Mouse (Mus musculus) liver, embryonic 12.5 days (tissue): ENCODE measurements at regions not wholly inside any gene's neighbourhood (a gene's known extent, or its start where the extent isn't known, plus 50 kb on each side); places are given as distances from the start of the nearest gene placed in this dataset.

Experiments used
- ATAC-seq: fragments of 200-750 bp; cut with Nextera tagmentation; 2 replicates; pipeline ENCODE4 v1.8.0; 2017; ENCODE audit warnings: moderate number of reproducible peaks, mild to moderate bottlenecking, moderate library complexity
- H3K27ac ChIP-seq: fragments of 300-500 bp; sonication (generic); 2 replicates; pipeline ENCODE4 v1.5.1; 2016; ENCODE audit warnings: mild to moderate bottlenecking
- H3K27me3 ChIP-seq: fragments of 300-500 bp; sonication (generic); replicated peaks from 2 replicates; pipeline ENCODE4 v1.6.1; 2016; ENCODE audit warnings: mild to moderate bottlenecking, moderate library complexity
- H3K36me3 ChIP-seq: fragments of 300-500 bp; sonication (generic); 2 replicates; pipeline ENCODE4 v1.6.1; 2016; ENCODE audit warnings: mild to moderate bottlenecking, moderate library complexity
- H3K4me1 ChIP-seq: fragments of 300-500 bp; sonication (generic); 2 replicates; pipeline ENCODE4 v1.6.1; 2016
- H3K4me2 ChIP-seq: fragments of 300-500 bp; sonication (generic); 2 replicates; pipeline ENCODE4 v1.6.1; 2016; ENCODE audit warnings: mild to moderate bottlenecking, moderate library complexity
- H3K4me3 ChIP-seq: fragments of 300-500 bp; sonication (generic); 2 replicates; pipeline ENCODE4 v1.5.1; 2016; ENCODE audit warnings: mild to moderate bottlenecking, moderate library complexity
- H3K9ac ChIP-seq: fragments of 300-500 bp; sonication (generic); 2 replicates; pipeline ENCODE4 v1.6.1; 2016; ENCODE audit warnings: mild to moderate bottlenecking, moderate library complexity
- H3K9me3 ChIP-seq: fragments of 300-500 bp; sonication (generic); replicated peaks from 2 replicates; pipeline ENCODE4 v1.6.1; 2016; ENCODE audit warnings: mild to moderate bottlenecking, moderate library complexity
- WGBS: fragments of 180-500 bp; shearing (Covaris S2); methylation state at CpG from one replicate; pipeline ENCODE4 v1.1.7; 2016; ENCODE audit not compliant: insufficient replicate concordance; 5-methylcytosine and 5-hydroxymethylcytosine counted together

DNA sequence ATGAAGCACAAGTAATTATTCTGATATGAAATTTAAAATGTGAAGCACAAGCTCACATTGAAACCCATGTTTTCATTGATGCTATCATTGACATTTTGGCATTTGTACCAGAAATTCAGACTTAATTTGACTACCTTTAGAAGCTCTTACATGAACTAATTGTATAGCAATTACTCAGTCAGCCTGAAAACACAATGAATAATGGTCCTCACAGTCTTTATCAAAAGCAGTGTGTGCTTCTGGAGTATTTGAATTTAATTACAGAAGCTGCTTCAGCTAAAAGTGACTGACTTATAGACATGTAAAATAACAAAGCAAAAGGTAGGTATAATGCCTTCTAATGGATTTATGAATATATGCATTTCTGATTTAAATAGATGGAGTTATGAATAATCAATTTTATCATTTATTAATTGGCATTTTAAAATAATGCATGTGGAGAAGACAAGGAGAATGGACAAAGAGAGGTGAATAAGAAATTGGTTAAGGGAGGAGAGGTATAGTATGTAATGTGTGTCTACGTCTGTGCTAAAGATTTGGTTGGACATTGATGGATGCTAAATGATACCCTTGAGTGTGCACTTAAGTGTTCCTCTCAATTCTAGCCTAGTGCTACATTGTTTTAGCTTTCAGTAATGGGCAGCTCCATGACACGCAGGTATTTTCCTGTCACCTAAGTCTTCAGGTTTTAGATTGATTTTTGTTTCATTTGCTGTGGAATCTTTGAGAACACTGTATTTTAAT, 803.2 kb upstream of the Frg1 start:
- Histone ChIP-seq H3K36me3 (no peaks in the 10 kb centered on the region), H3K4me2 (no peak overlapping the region), H3K4me3 (no peak overlapping the region), H3K4me1 (no peaks in the 10 kb centered on the region), H3K9ac (no peak overlapping the region), H3K27ac (no peak overlapping the region), H3K27me3 (no peaks in the 10 kb centered on the region), H3K9me3 (no peaks in the 10 kb centered on the region)
- 65% methylated on average over 2 of the region's 2 CpGs for WGBS
- no peak for ATAC-seq

DNA sequence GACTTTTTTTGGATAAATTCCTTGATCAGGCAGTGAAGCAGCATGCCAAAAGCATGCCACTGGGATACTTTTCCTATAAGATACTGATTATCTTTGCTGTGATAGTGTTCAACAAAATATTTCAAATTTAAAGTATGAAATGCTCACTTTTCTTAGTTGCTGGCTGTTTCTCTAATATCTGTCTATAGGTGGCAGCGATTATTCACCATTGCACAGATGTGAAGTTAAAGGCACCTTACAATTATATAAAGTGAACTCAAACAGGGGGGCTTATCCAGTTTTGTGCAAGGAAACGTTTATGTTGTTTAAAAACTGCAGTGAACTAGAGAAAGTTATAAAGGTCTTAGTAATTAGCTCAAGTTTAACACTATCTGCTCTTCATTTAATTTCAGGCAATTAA, 794.1 kb upstream of the Frg1 start:
- H3K9ac ChIP-seq: no peak overlapping the region
- no peaks in the 10 kb centered on the region for H3K27me3 ChIP-seq
- no peaks in the 10 kb centered on the region for H3K9me3 ChIP-seq
- ATAC-seq: no peak
- H3K36me3 ChIP-seq: no peaks in the 10 kb centered on the region
- no peak overlapping the region for H3K4me2 ChIP-seq
- WGBS: 37% methylated on average over 2 of the region's 2 CpGs
- no peak overlapping the region for H3K4me3 ChIP-seq
- H3K27ac ChIP-seq: no peak overlapping the region
- H3K4me1 ChIP-seq: no peaks in the 10 kb centered on the region

DNA sequence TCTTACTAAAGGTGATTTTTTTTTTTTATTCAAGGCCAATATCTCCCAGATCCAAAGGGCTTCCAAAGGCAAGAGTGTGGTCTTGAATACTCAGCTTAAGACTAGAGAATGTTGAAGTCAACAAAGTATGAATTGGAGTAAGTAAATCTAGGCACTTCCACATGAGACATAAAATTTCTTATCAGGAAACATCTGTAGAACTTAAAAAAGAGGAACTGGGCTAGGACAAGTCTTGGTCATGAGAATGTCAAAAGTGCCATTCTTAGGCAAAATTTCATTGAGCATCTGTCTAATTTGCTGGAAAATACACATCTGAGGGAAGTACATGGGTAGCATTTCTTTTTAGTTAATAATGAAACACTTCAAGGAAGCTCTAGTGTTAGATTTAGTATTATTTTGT, 793.1 kb upstream of the Frg1 start:
- Histone ChIP-seq H3K9me3 (no peaks in the 10 kb centered on the region), H3K4me1 (no peaks in the 10 kb centered on the region), H3K36me3 (no peaks in the 10 kb centered on the region), H3K4me2 (no peak overlapping the region), H3K9ac (no peak overlapping the region), H3K27ac (no peak overlapping the region), H3K27me3 (no peaks in the 10 kb centered on the region), H3K4me3 (no peak overlapping the region)
- no peak for ATAC-seq

DNA sequence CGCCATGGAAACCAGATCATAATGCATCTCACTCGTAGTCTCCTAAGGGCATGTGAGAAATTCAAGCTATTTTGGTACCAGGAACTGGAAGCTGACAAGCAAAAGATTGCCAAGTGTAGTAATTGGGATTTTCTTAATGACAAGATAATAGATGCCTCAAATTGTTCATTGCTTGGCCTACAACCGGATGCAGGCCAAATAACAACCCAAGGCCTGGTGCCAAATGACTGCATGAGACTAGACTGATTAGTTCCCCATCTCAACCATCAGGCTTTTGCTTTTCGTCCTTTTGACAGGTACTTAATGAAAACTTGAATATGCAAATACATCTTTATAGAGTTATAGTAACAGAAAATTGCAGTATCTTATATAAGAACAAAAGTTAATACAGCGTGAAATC, 780.4 kb upstream of the Frg1 start:
- no peak overlapping the region for H3K4me2 ChIP-seq
- H3K9ac ChIP-seq: no peak overlapping the region
- H3K27ac ChIP-seq: no peak overlapping the region
- no peaks in the 10 kb centered on the region for H3K36me3 ChIP-seq
- no peak overlapping the region for H3K4me3 ChIP-seq
- H3K4me1 ChIP-seq: no peaks in the 10 kb centered on the region
- H3K9me3 ChIP-seq: no peaks in the 10 kb centered on the region
- ATAC-seq: no peak
- no peaks in the 10 kb centered on the region for H3K27me3 ChIP-seq
- 57% methylated on average over 5 of the region's 5 CpGs for WGBS

DNA sequence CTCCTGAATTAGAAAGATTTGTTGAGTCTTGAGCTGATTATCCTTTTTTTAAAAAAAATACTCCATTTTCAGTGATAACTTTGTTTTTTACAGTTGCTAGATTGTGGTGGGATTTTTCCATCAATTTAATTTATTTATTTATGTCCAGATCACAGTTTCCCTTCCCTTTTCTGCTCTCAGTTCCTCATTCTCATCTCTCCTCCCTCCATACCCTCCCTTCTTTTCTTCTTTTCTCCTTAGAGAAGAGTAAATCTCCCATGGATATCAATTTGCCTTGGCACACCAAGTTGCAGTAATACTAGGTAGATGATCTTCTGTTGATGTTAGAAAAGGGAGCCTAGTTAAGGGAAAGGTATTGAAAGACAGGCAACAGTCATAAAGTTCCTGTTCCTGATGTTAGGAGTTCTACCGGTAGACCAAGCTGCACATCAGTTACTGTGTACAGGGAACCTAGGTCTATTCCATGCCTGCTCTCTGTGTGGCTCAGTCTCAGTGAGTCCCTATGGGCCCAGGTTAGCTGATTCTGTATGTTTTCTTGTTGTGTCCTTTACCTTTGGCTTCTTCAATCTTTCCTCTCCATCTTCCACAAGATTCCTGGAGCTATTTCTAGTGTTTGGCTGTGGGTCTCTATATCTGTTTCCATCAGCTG, 777.2 kb upstream of the Frg1 start:
- Histone ChIP-seq H3K4me3 (no peak overlapping the region), H3K27me3 (no peaks in the 10 kb centered on the region), H3K9ac (no peak overlapping the region), H3K4me2 (no peak overlapping the region), H3K36me3 (no peaks in the 10 kb centered on the region), H3K9me3 (no peaks in the 10 kb centered on the region), H3K4me1 (no peaks in the 10 kb centered on the region), H3K27ac (no peak overlapping the region)
- WGBS: 66% methylated on average over 1 of the region's 1 CpGs
- no peak for ATAC-seq

DNA sequence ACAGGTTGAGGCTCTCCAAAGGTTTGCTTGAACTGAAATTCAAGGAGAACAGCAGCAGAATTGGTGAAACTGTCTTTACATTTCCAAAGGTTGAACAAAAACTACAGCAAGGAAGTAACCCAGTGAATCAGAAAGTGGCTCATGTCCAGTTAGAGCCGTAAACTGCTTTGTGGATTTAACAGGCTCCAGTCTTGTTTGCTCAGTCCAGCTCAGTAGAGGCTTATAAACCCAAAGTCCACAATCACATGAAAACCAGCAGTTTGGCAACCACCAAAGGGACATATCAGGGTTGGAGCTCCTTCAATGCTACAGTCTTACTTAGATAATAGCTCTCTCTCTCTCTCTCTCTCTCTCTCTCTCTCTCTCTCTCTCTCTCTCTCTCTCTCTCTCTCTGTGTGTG, 770.2 kb upstream of the Frg1 start:
- Histone ChIP-seq H3K4me2 (no peak overlapping the region), H3K9ac (no peak overlapping the region), H3K27me3 (no peaks in the 10 kb centered on the region), H3K36me3 (no peaks in the 10 kb centered on the region), H3K27ac (no peak overlapping the region), H3K4me3 (no peak overlapping the region), H3K9me3 (no peaks in the 10 kb centered on the region), H3K4me1 (no peaks in the 10 kb centered on the region)
- WGBS: 83% methylated on average over 1 of the region's 1 CpGs
- ATAC-seq: peak; percentile 70; the same call in 1 of the 2 replicates

DNA sequence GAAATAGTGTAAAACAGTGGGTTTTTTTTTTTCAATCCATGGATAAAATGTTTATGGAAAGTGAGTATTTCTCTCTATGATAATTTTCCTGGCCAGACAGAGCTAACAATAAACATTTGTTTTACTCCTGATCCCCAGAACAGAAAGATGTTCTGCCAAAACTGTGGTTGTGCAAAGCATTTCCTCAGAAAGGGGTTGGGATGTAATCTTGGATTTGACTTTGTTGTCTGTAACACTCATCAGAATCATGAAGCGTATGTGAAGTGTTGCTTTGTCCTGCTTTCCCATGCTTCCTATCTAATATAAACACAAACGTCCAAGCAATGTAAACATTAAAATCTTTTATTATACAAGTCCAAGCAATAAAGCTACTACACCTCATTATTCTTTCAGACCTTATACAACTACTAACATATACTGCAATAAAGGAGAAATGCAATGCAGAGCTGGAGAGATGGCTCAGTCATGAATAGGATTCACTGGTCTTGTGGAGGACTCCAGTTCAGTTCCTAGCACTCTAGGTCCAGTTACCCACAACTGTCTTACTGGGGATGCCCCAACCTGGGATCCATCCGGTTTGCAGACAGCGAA, 766.5 kb upstream of the Frg1 start:
- H3K36me3 ChIP-seq: no peaks in the 10 kb centered on the region
- H3K4me3 ChIP-seq: no peak overlapping the region
- WGBS: 56% methylated on average over 4 of the region's 4 CpGs
- ATAC-seq: no peak
- H3K4me1 ChIP-seq: no peaks in the 10 kb centered on the region
- no peaks in the 10 kb centered on the region for H3K9me3 ChIP-seq
- no peaks in the 10 kb centered on the region for H3K27me3 ChIP-seq
- no peak overlapping the region for H3K4me2 ChIP-seq
- H3K27ac ChIP-seq: no peak overlapping the region
- no peak overlapping the region for H3K9ac ChIP-seq

DNA sequence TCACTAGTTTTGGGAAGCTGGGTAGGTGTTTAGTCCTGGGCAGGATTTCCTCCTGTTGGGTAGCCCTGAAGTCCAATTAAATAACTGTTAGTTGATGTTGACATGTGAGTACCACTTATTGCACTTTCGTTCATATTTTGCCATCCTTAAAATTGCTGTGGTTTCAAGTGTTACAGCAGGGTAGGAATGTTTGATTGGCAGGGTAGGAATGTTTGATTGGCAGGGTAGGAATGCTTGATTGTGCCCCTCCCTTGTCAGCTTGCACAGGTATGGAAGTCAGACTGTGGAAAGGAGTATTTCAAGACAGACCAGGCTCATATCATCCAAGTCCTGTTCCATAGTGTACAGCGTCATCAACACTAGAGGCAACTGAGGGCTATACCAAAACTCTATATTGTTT, 745.6 kb upstream of the Frg1 start:
- 66% methylated on average over 2 of the region's 2 CpGs for WGBS

DNA sequence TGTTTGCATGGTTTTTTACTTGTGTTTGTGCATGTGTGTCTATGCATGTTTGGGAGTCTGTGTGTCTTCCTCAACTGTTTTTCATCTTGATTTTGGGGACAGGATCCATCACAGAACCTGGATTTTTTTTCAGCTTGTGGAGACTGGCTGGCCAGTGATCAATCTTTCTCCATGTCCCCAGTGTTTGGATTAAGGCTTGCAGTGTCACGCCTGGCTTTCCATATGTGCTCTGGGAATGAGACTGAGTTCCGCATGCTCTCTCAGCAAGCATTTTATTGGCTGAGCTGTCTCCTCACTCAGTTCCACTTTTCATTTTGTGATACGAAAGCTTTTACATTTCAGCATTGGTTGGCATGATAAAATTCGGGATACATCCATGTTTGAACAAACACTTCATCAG, 740.1 kb upstream of the Frg1 start:
- no peak for ATAC-seq
- 64% methylated on average over 4 of the region's 4 CpGs for WGBS
- H3K36me3 ChIP-seq: no peaks in the 10 kb centered on the region
- H3K27ac ChIP-seq: no peak overlapping the region
- no peaks in the 10 kb centered on the region for H3K27me3 ChIP-seq
- H3K4me1 ChIP-seq: no peaks in the 10 kb centered on the region
- no peak overlapping the region for H3K4me2 ChIP-seq
- H3K9ac ChIP-seq: no peak overlapping the region
- no peak overlapping the region for H3K4me3 ChIP-seq
- no peaks in the 10 kb centered on the region for H3K9me3 ChIP-seq

More for the DNA sequence above, 745.6 kb upstream of the Frg1 start:
- H3K4me2 ChIP-seq: no peak overlapping the region
- no peaks in the 10 kb centered on the region for H3K4me1 ChIP-seq
- H3K4me3 ChIP-seq: no peak overlapping the region
- no peak overlapping the region for H3K27ac ChIP-seq
- no peaks in the 10 kb centered on the region for H3K27me3 ChIP-seq
- H3K9ac ChIP-seq: no peak overlapping the region
- ATAC-seq: no peak
- no peaks in the 10 kb centered on the region for H3K36me3 ChIP-seq
- H3K9me3 ChIP-seq: no peaks in the 10 kb centered on the region

DNA sequence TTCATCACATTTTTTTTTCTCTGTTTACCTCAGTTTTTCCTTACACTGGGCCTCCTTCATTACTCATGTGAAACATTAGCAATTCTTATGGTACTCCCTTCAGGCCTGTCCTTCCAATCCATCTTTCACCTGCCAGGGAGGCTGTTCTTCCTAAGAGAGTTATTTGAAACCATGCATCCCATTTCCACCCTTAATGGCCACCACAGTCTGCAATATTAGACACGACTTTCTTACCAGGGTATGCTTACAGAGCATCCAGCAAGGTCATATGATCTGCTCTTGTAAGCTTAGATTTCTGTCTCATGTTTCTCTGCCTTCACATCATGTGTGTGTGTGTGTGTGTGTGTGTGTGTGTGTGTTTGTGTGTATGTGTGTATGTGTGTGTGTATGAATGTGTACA, 739.7 kb upstream of the Frg1 start:
- Histone ChIP-seq H3K36me3 (no peaks in the 10 kb centered on the region), H3K4me2 (no peak overlapping the region), H3K9ac (no peak overlapping the region), H3K4me1 (no peaks in the 10 kb centered on the region), H3K27ac (no peak overlapping the region), H3K27me3 (no peaks in the 10 kb centered on the region), H3K9me3 (no peaks in the 10 kb centered on the region), H3K4me3 (no peak overlapping the region)
- ATAC-seq: no peak
- 33% methylated on average over 1 of the region's 1 CpGs for WGBS

DNA sequence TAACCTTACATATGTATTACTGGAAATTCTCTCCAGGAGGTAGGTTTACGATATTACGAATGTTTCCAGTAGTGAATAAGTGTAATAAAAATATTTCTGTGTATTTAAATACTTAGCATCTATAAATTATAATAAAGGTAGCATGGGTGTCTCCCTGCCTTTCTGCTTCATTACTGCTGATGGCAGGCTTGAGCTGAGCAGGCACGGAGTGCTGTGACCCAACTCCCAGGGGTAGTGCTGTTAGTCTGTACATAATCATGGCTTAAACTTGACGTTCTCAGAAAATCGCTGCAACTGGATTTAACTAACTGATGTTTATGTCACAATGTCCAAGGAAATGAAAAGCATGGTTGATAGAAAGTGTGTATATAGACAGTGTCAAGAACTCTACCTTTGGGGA, 727.8 kb upstream of the Frg1 start:
- Histone ChIP-seq H3K9ac (no peak overlapping the region), H3K4me1 (no peaks in the 10 kb centered on the region), H3K36me3 (no peaks in the 10 kb centered on the region), H3K27me3 (no peaks in the 10 kb centered on the region), H3K9me3 (no peaks in the 10 kb centered on the region), H3K4me2 (no peak overlapping the region), H3K27ac (no peak overlapping the region), H3K4me3 (no peak overlapping the region)
- WGBS: 71% methylated on average over 5 of the region's 5 CpGs
- ATAC-seq: no peak

DNA sequence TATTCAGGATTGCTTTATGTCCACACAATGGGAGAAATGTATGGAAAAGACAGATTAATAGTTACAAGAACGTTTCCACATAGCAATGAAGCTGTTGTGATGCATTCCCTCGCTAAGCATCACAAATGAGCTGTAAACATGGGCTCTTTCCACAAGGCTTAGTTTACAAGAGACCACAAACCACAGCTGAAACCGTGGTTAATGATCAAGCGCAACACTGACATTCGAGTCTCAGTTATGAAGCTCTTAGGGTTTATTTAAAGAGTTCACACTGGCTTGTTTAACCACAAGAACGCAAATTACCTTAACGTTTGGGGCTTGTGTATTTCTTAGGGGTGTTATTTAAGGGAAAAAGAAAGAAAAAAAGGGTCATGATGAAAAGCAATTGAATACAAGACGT, 727.3 kb upstream of the Frg1 start:
- Histone ChIP-seq H3K4me1 (no peaks in the 10 kb centered on the region), H3K4me3 (no peak overlapping the region), H3K27ac (no peak overlapping the region), H3K4me2 (no peak overlapping the region), H3K36me3 (no peaks in the 10 kb centered on the region), H3K27me3 (no peaks in the 10 kb centered on the region), H3K9ac (no peak overlapping the region), H3K9me3 (no peaks in the 10 kb centered on the region)
- ATAC-seq: no peak
- WGBS: 23% methylated on average over 8 of the region's 8 CpGs
